In the genomic region with DNA sequence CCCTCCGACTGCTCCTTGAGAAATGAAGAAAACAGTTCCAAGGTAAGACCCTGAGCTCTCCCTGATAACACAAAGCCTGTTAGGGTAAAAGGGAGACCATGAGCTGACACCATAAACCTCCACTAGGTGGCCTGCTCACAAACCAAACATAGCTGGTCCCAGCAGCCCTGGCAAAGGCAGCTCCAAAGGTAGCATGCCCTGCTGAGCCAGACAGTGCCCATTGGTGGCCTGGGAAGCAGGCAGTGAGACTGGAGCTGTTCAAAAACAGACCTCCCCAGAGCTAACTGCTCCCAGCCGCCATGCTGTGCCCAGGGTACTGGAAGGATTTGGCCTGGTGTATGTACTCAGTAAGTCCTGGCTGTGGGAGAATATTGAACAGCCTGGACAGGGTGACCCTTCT, we compare ENCODE assay signal across 10 mouse cellular contexts.
DNase-seq lines count a peak whose midpoint lies in the region; TF ChIP-seq lines count a peak whose summit lies in the region.
"Had no signal": no experiment of that assay in that cellular context is flagged by ENCODE, and none has a peak within 500 bp of the region (broad histone marks: within the 10 kb centered on the region; RNA-seq: fewer than 3 reads in every experiment).

No protein-coding gene starts in this region.

- H3K4me3 ChIP-seq in CH12.LX (replicated peaks in 1 of 3; ENCODE audit: low read depth in 2 of 3, low read length in 2 of 3, poor library complexity in 1 of 3): no peak overlapping the region
- H3K4me3 ChIP-seq: heart, embryonic 15.5 days had no signal

- no peak for TF ChIP-seq POLR2A in CH12.LX (IDR thresholded peaks at IDR 0.05; ENCODE audit: low read depth, low read length)

- peak; percentile 2 to 5 for DNase-seq in heart, postnatal 10 days
- no peak for DNase-seq in heart, adult 8-10 months (ENCODE audit: low spot score)
- DNase-seq in CH12.LX (ENCODE audit: extremely low read depth) (peak; percentile 18), MN1 (ENCODE audit: low spot score) (no peak)
- DNase-seq in cerebellum, adult 11 months: peak; percentile 29
- DNase-seq in kidney, adult 11 months: peak; percentile 39
- DNase-seq in yolk sac, embryonic 10.5 days (ENCODE audit: low spot score): peak; percentile 2
- DNase-seq in natural killer cell, adult 2 months (ENCODE audit: low spot score in 2 of 2): no peak

- no peak; the same call in 1 of the 2 replicates for TF ChIP-seq RAD21 in CH12.LX (IDR thresholded peaks at IDR 0.05; ENCODE audit: low read depth, low read length)

- in situ Hi-C loops in CH12.LX (cut with MboI; ENCODE audit: low pct_ligation_motif_present, low pct_unique_long_range_greater_than_20kb, low sequenced_read_pairs): no loop called here

- H3K4me2 ChIP-seq in CH12.LX (ENCODE audit: insufficient read depth, low read depth, poor library complexity, severe bottlenecking): no peak overlapping the region
- H3K4me2 ChIP-seq: heart, embryonic 15.5 days had no signal

- H3K9ac ChIP-seq in CH12.LX (ENCODE audit: insufficient read depth, low read depth): no peak overlapping the region
- H3K9ac ChIP-seq: heart, embryonic 15.5 days had no signal

- TF ChIP-seq CTCF in CH12.LX (conservative IDR thresholded peaks at IDR 0.05 in 1 of 2, IDR thresholded peaks at IDR 0.05 in 1 of 2; ENCODE audit: low read depth in 2 of 2, low read length in 2 of 2): peak in 1 of 2 experiments; percentile 41; a peak in 2 of 4 replicates

- peaks cover 11% of the 10 kb centered on the region for H3K27me3 ChIP-seq in CH12.LX (replicated peaks)
- H3K27me3 ChIP-seq: heart, embryonic 15.5 days had no signal

- H3K9me3 ChIP-seq in CH12.LX (replicated peaks; ENCODE audit: low read length): no peaks in the 10 kb centered on the region
- H3K9me3 ChIP-seq: heart, embryonic 15.5 days had no signal

- no peaks in the 10 kb centered on the region for H3K4me1 ChIP-seq in CH12.LX (ENCODE audit: control insufficient read depth in 1 of 2, insufficient read depth in 2 of 2)
- H3K4me1 ChIP-seq: heart, embryonic 15.5 days had no signal

- no peaks in the 10 kb centered on the region for H3K79me2 ChIP-seq in CH12.LX (replicated peaks; ENCODE audit: control insufficient read depth, extremely low read depth, insufficient read depth, poor library complexity, severe bottlenecking)

- no peak overlapping the region for H3K27ac ChIP-seq in CH12.LX (ENCODE audit: insufficient read depth, low read depth)
- H3K27ac ChIP-seq: heart, embryonic 15.5 days; macrophage had no signal

- TF ChIP-seq EP300 in CH12.LX (IDR thresholded peaks at IDR 0.05; ENCODE audit: low read length): no peak

- intact Hi-C loops in heart, postnatal 10 days (cut with DNase I): no loop called here

- H3K36me3 ChIP-seq in CH12.LX (replicated peaks in 1 of 2; ENCODE audit: control insufficient read depth in 1 of 2, insufficient read depth in 1 of 2, low read length in 1 of 2): no peaks in the 10 kb centered on the region
- H3K36me3 ChIP-seq: heart, embryonic 15.5 days had no signal

- dilution Hi-C loops in CH12.LX (cut with MboI; ENCODE audit: extremely low pct_ligation_motif_present, extremely low pct_unique_long_range_greater_than_20kb, low sequenced_read_pairs): no loop called here

TF ChIP-seq in CH12.LX, 34 proteins besides CTCF, POLR2A, EP300 and RAD21:
- TF ChIP-seq CHD1 (IDR thresholded peaks at IDR 0.05; ENCODE audit: low read depth, low read length) (no peak), SMC3 (IDR thresholded peaks at IDR 0.05; ENCODE audit: low read depth, low read length) (peak; percentile 16; the same call in 1 of the 2 replicates), MAX (IDR thresholded peaks at IDR 0.05; ENCODE audit: low read length) (no peak), E2F4 (IDR thresholded peaks at IDR 0.05; ENCODE audit: insufficient replicate concordance, low read depth, low read length) (no peak)

Comparison
In these comparisons a context has a peak if more than half of its experiments do, and no peak if none do; other contexts are left out.
1. DNase-seq: peak in heart, postnatal 10 days (2 of 2), CH12.LX (single experiment), cerebellum, adult 11 months (single experiment), kidney, adult 11 months (single experiment) and yolk sac, embryonic 10.5 days (single experiment); none in heart, adult 8-10 months (single experiment), MN1 (single experiment) and natural killer cell, adult 2 months (0 of 2).